Mouse (Mus musculus) left cerebral cortex, postnatal 4 days (tissue): ENCODE measurements at regions not wholly inside any gene's neighbourhood (a gene's known extent, or its start where the extent isn't known, plus 50 kb on each side); places are given as distances from the start of the nearest gene placed in this dataset.

Experiments used
- DNase-seq: peaks from one replicate; pipeline ENCODE4 v3.0.0-alpha.2; 2022
- intact Hi-C: fragments of 180-260 bp; cut with DNase I; formaldehyde crosslinking; loops from one replicate; pipeline ENCODE4 v1.15.1; 2025

GRCm38 (mm10) chr2:40000456-40000855 lies 774.2 kb upstream of the Ppp6c start:
- peak; percentile 54 for DNase-seq
- intact Hi-C loops: no loop called here
